Mouse (Mus musculus): Measurements from ENCODE around the gene Emc4.
A peak's percentile ranks its signal among the peaks of the same experiment; 100 is the strongest.

Emc4 gene

GRCm38 (mm10) chr2:112339736-112340135 is 28.1 kb downstream of the Emc4 start:
- no peak for DNase-seq (ENCODE audit: low spot score)

GRCm38 (mm10) chr2:112337211-112337610 is 30.6 kb downstream of the Emc4 start:
- DNase-seq (ENCODE audit: low spot score), result no peak

GRCm38 (mm10) chr2:112332051-112332898 is 35.6 kb downstream of the Emc4 start:
- DNase-seq (ENCODE audit: low spot score), result no peak

- DNase-seq (ENCODE audit: low spot score), result no peak
Measured at GRCm38 (mm10) chr2:112328069-112328777, 39.6 kb downstream of the Emc4 start.

GRCm38 (mm10) chr2:112318905-112319304 is 48.9 kb downstream of the Emc4 start:
- peak; percentile 30 for DNase-seq (ENCODE audit: low spot score)

GRCm38 (mm10) chr2:112318227-112318626 is 49.6 kb downstream of the Emc4 start:
- no peak for DNase-seq (ENCODE audit: low spot score)

- DNase-seq (ENCODE audit: low spot score), result no peak
Measured at GRCm38 (mm10) chr2:112315638-112316037, 52.2 kb downstream of the Emc4 start.

Data from testis, postnatal 14 days (tissue).